Mouse (Mus musculus) embryo, embryonic 9.5 days (tissue): ENCODE measurements around the gene 4932429P05Rik.

Experiments used
- DNase-seq: peaks from one replicate; pipeline ENCODE4 v3.0.0-alpha.2; 2017; ENCODE audit errors: extremely low spot score

4932429P05Rik gene

DNA sequence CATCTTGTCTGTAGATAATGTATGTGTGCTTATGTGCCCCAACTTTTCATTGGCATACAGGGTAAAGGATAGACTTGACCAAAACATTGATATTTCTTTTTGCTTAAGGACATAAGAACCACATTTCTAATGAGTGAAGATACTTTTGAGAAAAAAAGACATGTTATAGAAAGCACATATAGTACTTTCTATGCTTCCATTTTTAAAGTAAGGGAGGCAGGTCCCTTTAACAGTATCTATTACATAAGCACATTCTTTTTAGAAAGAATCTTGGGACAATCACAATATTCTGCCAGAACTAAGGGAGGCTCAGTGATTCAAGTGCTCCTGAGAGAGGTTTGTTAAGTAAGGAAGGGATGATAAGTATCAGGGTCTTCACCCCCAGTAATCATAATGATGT, at the start of gene 4932429P05Rik:
Gene 4932429P05Rik (plus strand): TSS at position 301 of the 400 bp plus-strand sequence.
- DNase-seq = no peak
